Mouse (Mus musculus): ENCODE data around the gene Tacr1. TPM values are rescaled to one million over a fixed set of nuclear protein-coding genes. Genes with fewer than 3 reads are reported as not detected.

Tacr1 gene
- polyA plus RNA-seq, 1 experiment from 2014 or later: 0.20 TPM

DNA sequence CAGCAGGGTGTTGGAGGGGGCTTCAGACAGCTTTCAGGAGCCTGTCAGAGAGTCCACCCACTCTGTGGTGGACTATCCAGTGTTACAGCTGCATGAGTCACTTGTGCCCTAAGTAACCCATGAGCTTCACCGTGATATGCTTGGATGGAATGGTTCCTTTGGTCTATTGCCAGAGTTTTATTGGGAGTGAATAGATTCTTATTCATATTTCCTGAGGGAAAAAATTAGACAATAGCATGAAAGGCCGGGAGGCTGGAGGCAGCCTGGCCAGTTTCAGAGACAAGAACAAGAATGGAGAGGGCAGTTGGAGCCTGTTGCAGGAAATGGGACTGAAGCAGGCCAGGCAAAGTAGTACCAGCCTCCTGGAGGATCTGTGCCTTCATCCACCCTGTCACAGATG is 126.5 kb downstream of the Tacr1 start:
- no peak for ATAC-seq (ENCODE audit: extremely low read depth, insufficient number of reproducible peaks, low FRiP score, low TSS enrichment)
- H3K4me3 ChIP-seq: no peak overlapping the region
- WGBS: 66% methylated on average over 2 of the region's 2 CpGs
- H3K9ac ChIP-seq: no peak overlapping the region
- H3K27ac ChIP-seq (replicated peaks): no peak overlapping the region
- no peaks in the 10 kb centered on the region; the same call in 1 of the 2 replicates for H3K27me3 ChIP-seq (replicated peaks)
- no peaks in the 10 kb centered on the region for H3K9me3 ChIP-seq
- H3K4me1 ChIP-seq: no peaks in the 10 kb centered on the region
- H3K4me2 ChIP-seq: no peak overlapping the region
- H3K36me3 ChIP-seq: no peaks in the 10 kb centered on the region

DNA sequence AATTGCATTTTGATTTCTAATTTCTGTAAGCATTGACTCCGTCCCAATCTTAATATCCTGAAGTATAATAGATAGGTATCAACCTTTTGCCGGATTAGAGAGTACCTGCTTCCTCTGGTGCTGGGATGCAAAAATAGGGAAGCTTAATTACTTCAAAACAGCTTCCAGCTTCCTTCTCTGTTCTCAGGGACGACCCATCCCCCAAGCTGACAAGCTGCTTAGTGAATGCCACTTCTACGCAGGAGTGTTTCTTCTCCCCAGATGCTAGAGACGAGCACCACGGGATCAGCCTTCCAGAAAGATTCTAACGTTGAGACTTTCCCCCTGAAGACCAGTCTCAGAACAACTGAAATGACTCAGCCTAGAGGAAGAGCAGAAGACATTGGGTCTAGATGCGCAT is 134.5 kb downstream of the Tacr1 start:
- H3K4me1 ChIP-seq: no peaks in the 10 kb centered on the region
- no peak for ATAC-seq (ENCODE audit: extremely low read depth, insufficient number of reproducible peaks, low FRiP score, low TSS enrichment)
- H3K9ac ChIP-seq: no peak overlapping the region
- H3K4me2 ChIP-seq: no peak overlapping the region
- 42% methylated on average over 8 of the region's 8 CpGs for WGBS
- no peak overlapping the region for H3K27ac ChIP-seq (replicated peaks)
- H3K27me3 ChIP-seq (replicated peaks): no peaks in the 10 kb centered on the region
- H3K36me3 ChIP-seq: no peaks in the 10 kb centered on the region
- no peak overlapping the region for H3K4me3 ChIP-seq
- no peaks in the 10 kb centered on the region for H3K9me3 ChIP-seq

DNA sequence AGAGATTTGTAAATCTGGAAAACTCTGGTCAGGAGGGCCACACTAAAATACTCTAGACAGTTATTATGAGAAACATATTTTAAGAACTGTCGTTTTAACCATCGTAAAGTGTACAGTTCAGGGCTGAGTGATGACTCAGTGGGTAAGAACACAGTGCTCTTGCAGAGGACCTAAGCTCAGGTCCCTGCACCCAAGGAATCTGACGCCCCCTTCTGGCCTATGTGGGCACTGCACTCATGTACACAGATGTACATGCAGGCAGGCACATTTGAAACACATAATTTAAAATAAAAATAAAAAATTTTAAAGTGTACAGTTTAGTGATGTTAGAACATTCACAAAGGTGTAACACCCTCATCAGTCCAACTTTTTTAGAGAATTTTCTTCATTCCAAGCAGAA is 147.1 kb downstream of the Tacr1 start:
- Histone ChIP-seq H3K9ac (no peak overlapping the region), H3K4me1 (no peaks in the 10 kb centered on the region), H3K4me2 (no peak overlapping the region), H3K4me3 (no peak overlapping the region), H3K27me3 (replicated peaks) (no peaks in the 10 kb centered on the region), H3K27ac (replicated peaks) (no peak overlapping the region), H3K9me3 (peaks cover 10% of the 10 kb centered on the region), H3K36me3 (no peaks in the 10 kb centered on the region)
- WGBS: 62% methylated on average over 3 of the region's 3 CpGs
- no peak for ATAC-seq (ENCODE audit: extremely low read depth, insufficient number of reproducible peaks, low FRiP score, low TSS enrichment)

DNA sequence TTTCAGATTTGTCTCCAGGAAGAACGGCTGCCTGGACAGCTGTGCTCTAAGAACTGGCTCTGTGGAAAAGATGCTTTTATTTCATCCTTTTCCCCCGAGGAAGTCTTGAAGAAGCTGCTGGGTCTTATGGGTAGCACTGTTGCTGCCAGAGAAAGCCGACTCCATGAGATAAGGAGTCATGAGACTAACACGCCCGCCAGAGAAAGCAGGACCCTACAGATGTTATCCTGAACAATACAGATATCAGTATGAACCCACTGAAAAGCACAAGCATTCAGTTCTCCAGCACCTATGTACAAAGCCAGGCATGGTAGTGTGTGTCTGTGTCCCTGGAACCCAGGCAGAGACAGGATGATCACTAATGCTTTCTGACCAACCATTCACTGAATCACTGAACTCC is 173.3 kb downstream of the Tacr1 start:
- Histone ChIP-seq H3K9me3 (peaks cover under 1% of the 10 kb centered on the region; the same call in 1 of the 2 replicates), H3K9ac (no peak overlapping the region), H3K4me2 (no peak overlapping the region), H3K27me3 (replicated peaks) (peaks cover 17% of the 10 kb centered on the region), H3K4me3 (no peak overlapping the region), H3K36me3 (no peaks in the 10 kb centered on the region), H3K4me1 (no peaks in the 10 kb centered on the region), H3K27ac (replicated peaks) (no peak overlapping the region)
- no peak for ATAC-seq (ENCODE audit: extremely low read depth, insufficient number of reproducible peaks, low FRiP score, low TSS enrichment)
- 47% methylated on average over 5 of the region's 5 CpGs for WGBS

DNA sequence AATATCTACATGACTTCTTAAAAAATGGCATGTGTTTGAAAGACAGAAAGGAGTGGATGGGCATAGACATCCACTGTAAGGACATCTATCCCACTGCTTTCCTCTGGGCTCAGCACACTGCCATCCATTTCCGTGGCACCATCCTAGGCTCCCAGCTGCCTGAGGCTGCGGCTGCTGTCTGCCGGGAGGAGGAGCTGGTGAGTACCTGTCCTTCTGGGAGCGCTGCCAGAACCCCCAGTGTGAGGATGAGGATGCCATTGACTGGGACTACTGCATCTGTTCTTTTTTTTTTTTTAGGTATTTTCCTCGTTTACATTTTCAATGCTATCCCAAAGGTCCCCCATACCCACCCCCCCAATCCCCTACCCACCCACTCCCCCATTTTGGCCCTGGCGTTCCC is 183.3 kb downstream of the Tacr1 start:
- 36% methylated on average over 6 of the region's 6 CpGs for WGBS
- peaks cover 15% of the 10 kb centered on the region for H3K27me3 ChIP-seq (replicated peaks)
- no peak overlapping the region for H3K9ac ChIP-seq
- H3K27ac ChIP-seq (replicated peaks): no peak overlapping the region
- H3K4me3 ChIP-seq: no peak overlapping the region
- H3K36me3 ChIP-seq: no peaks in the 10 kb centered on the region
- no peaks in the 10 kb centered on the region for H3K4me1 ChIP-seq
- H3K9me3 ChIP-seq: peaks cover 9% of the 10 kb centered on the region
- H3K4me2 ChIP-seq: no peak overlapping the region
- no peak for ATAC-seq (ENCODE audit: extremely low read depth, insufficient number of reproducible peaks, low FRiP score, low TSS enrichment)

DNA sequence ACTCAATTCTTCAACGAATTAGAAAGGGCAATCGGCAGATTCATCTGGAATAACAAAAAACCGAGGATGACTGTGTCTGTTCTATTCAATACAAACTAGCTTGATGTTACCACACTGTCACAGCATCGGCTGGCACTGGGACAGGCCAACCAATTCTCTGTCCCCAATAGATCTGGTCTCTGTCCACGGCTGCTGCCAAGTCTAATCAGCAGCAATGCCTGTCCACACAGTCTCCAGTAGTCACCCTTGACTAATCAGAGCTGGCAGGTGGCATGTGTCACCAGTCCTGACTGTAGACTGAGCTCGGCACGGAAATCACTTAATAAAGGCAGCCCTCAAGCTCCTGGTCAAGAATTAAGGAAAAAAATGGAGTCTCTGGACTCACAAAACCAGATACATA is 187.3 kb downstream of the Tacr1 start:
- Histone ChIP-seq H3K36me3 (no peaks in the 10 kb centered on the region), H3K4me3 (no peak overlapping the region), H3K27me3 (replicated peaks) (peaks cover 23% of the 10 kb centered on the region), H3K9ac (no peak overlapping the region), H3K9me3 (0 out of 2 replicates have a peak, but pooled peaks cover 5% of the 10 kb centered on the region), H3K4me1 (no peaks in the 10 kb centered on the region), H3K27ac (replicated peaks) (no peak overlapping the region), H3K4me2 (no peak overlapping the region)
- WGBS: 59% methylated on average over 7 of the region's 7 CpGs
- no peak for ATAC-seq (ENCODE audit: extremely low read depth, insufficient number of reproducible peaks, low FRiP score, low TSS enrichment)

DNA sequence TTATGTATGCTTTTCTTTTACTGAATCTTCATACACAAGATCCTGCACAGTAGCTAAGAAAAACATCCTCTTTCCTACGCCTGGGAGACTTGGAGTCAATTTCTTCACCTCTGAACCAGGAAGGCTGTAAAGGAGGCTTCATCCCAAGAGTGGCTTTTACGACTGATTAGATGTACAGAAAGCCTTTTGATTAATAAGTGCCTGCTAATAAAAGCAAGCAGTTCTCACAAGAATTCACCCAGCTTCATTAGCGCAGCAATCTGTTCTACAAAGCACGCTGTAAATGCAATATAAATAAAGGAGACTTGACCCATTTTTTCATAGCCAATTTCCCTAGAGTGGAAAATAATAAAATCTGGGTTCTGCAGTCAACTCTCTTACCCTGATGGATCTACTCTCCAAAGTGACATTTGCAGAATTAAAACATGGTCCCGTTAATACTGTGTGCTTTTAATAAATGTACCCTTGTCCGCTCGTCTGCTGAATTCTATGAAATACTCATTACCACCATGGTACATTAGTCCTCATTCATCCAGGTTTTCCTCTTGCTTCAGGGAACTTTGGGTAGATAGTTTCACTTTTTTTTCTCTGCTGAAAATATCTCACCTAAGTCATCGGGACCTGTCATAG is 193.4 kb downstream of the Tacr1 start:
- no peaks in the 10 kb centered on the region for H3K4me1 ChIP-seq
- no peak overlapping the region for H3K9ac ChIP-seq
- no peaks in the 10 kb centered on the region for H3K36me3 ChIP-seq
- no peak overlapping the region for H3K4me2 ChIP-seq
- ATAC-seq (ENCODE audit: extremely low read depth, insufficient number of reproducible peaks, low FRiP score, low TSS enrichment): no peak
- no peak overlapping the region for H3K27ac ChIP-seq (replicated peaks)
- peaks cover 25% of the 10 kb centered on the region for H3K27me3 ChIP-seq (replicated peaks)
- peaks cover 10% of the 10 kb centered on the region; the same call in 1 of the 2 replicates for H3K9me3 ChIP-seq
- H3K4me3 ChIP-seq: no peak overlapping the region
- 72% methylated on average over 8 of the region's 8 CpGs for WGBS

DNA sequence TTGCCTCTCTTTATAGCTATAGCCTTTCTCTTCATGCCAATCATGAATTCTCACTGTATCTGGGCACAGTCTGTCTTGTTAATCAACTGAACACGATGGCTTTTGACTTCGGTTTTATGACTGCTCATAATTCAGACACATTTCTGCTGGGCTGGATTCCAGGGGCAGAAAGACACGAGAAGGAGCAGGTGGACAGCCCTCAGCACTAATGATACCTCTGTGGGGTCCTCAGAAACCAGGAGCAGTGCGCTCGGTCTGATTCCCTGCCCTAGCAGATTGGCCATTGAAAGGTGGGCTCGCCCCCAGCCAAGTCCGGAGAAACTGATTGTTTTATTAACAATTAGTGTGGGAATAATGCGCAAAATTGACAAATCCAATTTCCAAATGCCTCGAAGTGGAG is 201.1 kb downstream of the Tacr1 start:
- ATAC-seq (ENCODE audit: extremely low read depth, insufficient number of reproducible peaks, low FRiP score, low TSS enrichment): no peak
- no peaks in the 10 kb centered on the region for H3K9me3 ChIP-seq
- no peaks in the 10 kb centered on the region; the same call in 1 of the 2 replicates for H3K27me3 ChIP-seq (replicated peaks)
- H3K36me3 ChIP-seq: no peaks in the 10 kb centered on the region
- 81% methylated on average over 9 of the region's 9 CpGs for WGBS
- no peaks in the 10 kb centered on the region for H3K4me1 ChIP-seq
- H3K9ac ChIP-seq: no peak overlapping the region
- no peak overlapping the region for H3K4me2 ChIP-seq
- no peak overlapping the region for H3K4me3 ChIP-seq
- H3K27ac ChIP-seq (replicated peaks): no peak overlapping the region

DNA sequence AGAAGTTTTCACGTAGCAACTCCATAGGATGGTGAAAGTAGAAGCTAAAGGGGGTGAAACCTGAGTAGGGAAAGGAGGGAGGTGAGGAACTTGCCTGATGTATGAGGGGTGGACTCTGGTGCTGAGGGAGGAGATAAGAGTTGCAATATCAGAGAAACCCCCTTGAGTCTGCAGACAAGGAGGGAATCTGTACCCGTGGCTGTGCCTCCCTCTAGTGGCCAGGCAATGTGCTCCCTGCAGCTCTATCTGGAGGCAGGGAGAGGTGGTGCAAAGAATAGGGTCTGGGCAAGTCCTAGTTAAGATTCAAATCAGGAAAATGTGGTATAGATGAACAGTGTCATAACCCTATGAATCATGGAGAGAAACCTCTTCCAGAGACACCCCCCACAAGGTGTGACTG is 201.5 kb downstream of the Tacr1 start:
- H3K36me3 ChIP-seq: no peaks in the 10 kb centered on the region
- H3K4me2 ChIP-seq: no peak overlapping the region
- no peak for ATAC-seq (ENCODE audit: extremely low read depth, insufficient number of reproducible peaks, low FRiP score, low TSS enrichment)
- no peaks in the 10 kb centered on the region for H3K4me1 ChIP-seq
- WGBS: 35% methylated on average over 2 of the region's 2 CpGs
- H3K9ac ChIP-seq: no peak overlapping the region
- H3K27me3 ChIP-seq (replicated peaks): no peaks in the 10 kb centered on the region; the same call in 1 of the 2 replicates
- no peak overlapping the region for H3K4me3 ChIP-seq
- no peaks in the 10 kb centered on the region for H3K9me3 ChIP-seq
- no peak overlapping the region for H3K27ac ChIP-seq (replicated peaks)

DNA sequence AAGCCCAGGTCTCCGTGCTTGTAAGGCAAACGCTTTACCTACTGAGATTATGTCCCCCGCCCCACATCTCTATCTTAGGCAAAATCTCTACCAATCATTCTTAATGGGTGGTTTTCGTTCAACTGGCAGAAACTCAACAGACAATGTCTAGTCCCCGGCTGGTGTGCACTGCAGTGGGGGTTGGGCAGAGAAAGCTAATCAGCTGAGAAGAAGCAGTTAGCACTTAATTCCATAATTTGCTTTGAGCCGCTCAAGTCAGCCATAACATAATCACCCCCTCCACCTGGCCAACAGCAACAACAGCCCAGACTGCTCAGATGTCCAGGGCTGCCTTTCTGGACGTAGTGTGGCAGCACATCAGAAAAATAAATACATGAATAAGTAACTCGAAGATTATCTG is 202.7 kb downstream of the Tacr1 start:
- Histone ChIP-seq H3K4me1 (no peaks in the 10 kb centered on the region), H3K9ac (no peak overlapping the region), H3K4me2 (no peak overlapping the region), H3K9me3 (no peaks in the 10 kb centered on the region), H3K4me3 (no peak overlapping the region), H3K27ac (replicated peaks) (no peak overlapping the region), H3K36me3 (no peaks in the 10 kb centered on the region), H3K27me3 (replicated peaks) (no peaks in the 10 kb centered on the region)
- WGBS: 58% methylated on average over 8 of the region's 8 CpGs
- no peak for ATAC-seq (ENCODE audit: extremely low read depth, insufficient number of reproducible peaks, low FRiP score, low TSS enrichment)

DNA sequence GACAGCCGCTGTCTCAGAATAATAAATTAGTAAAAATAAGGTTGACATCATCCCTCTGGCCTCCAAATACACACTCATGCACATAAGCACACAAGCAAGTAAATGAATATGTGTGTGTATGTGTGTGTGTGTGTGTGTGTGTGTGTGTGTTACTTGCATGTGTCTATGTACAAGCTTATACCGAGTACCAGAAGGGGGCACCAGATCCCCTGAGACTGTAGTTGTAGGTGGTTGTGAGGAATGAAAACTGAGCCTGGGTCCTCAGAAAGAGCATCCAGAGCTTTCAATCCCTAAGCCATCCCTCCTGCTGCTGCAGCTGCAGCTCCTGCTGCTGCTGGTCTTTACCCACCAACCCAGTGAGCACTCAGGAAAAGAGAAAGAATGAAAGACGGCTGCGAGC is 206.6 kb downstream of the Tacr1 start:
- H3K9me3 ChIP-seq: no peaks in the 10 kb centered on the region
- H3K4me3 ChIP-seq: no peak overlapping the region
- H3K9ac ChIP-seq: no peak overlapping the region
- H3K27me3 ChIP-seq (replicated peaks): no peaks in the 10 kb centered on the region
- ATAC-seq (ENCODE audit: extremely low read depth, insufficient number of reproducible peaks, low FRiP score, low TSS enrichment): no peak
- H3K36me3 ChIP-seq: no peaks in the 10 kb centered on the region
- H3K27ac ChIP-seq (replicated peaks): no peak overlapping the region
- H3K4me1 ChIP-seq: no peaks in the 10 kb centered on the region
- H3K4me2 ChIP-seq: no peak overlapping the region
- 94% methylated on average over 4 of the region's 4 CpGs for WGBS

DNA sequence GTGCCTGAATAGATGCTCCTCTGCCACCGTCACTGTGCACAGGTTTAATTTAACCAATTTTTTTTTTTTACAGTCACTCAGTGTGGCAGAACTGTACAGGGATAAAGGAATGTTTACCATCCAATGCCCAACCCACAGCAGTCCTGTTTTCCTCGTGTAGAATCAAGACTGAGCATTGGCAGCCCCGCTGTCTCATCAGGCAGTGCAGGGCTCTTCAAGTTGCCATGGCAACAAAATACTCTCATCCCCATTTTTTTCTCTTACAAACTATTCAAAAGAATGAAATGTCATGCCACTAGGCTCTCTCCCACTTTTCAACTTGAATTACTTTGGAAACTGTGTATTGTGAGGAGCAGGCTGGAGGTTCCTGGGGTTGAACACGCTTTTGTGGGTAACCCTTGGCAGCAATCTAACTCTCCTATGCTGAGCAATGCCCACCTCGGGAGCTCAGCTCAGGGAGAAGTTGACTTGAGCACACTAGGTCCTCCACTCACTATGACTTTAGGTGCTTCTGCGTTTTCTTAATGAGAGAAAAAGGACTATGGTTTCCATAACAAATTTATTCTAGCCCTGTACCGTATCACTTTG is 207.3 kb downstream of the Tacr1 start:
- Histone ChIP-seq H3K9me3 (no peaks in the 10 kb centered on the region), H3K4me1 (no peaks in the 10 kb centered on the region), H3K4me2 (no peak overlapping the region), H3K27ac (replicated peaks) (no peak overlapping the region), H3K4me3 (no peak overlapping the region), H3K27me3 (replicated peaks) (no peaks in the 10 kb centered on the region), H3K36me3 (no peaks in the 10 kb centered on the region), H3K9ac (no peak overlapping the region)
- no peak for ATAC-seq (ENCODE audit: extremely low read depth, insufficient number of reproducible peaks, low FRiP score, low TSS enrichment)
- 69% methylated on average over 7 of the region's 7 CpGs for WGBS
